Mouse (Mus musculus) bone marrow macrophage, adult 2 months (primary cell): ENCODE measurements around the gene Vangl1. TPM values are rescaled to one million over a fixed set of nuclear protein-coding genes. Genes with fewer than 3 reads are reported as not detected.

Experiments used
- H3K27ac ChIP-seq: 2 replicates; pipeline ENCODE4 v1.5.1; 2012; ENCODE audit warnings: low read depth, low read length; ENCODE audit not compliant: insufficient read depth
- H3K4me1 ChIP-seq: 2 replicates; pipeline ENCODE4 v1.6.1; 2012; ENCODE audit warnings: low read length; ENCODE audit not compliant: control insufficient read depth, insufficient read depth
- H3K4me3 ChIP-seq: 2 replicates; pipeline ENCODE4 v1.5.1; 2012; ENCODE audit warnings: mild to moderate bottlenecking, low read length, moderate library complexity; ENCODE audit not compliant: insufficient read depth
- CTCF ChIP-seq: IDR thresholded peaks from 2 replicates; pipeline ENCODE4 v1.5.1; 2012; ENCODE audit warnings: low read depth, mild to moderate bottlenecking, low read length, moderate library complexity
- POLR2A ChIP-seq: IDR thresholded peaks from 2 replicates; pipeline ENCODE4 v1.6.1; 2012; ENCODE audit warnings: mild to moderate bottlenecking, low read depth, low read length, borderline replicate concordance
- polyA plus RNA-seq: library from polyadenylated mRNA; stranded (reverse); fragments of >200 nt; gene quantifications from 2 replicates; pipeline ENCODE4 v1.2.4, GENCODE M21; 2012; ENCODE audit not compliant: missing spikeins, insufficient read depth, insufficient read length

Gene Vangl1
- polyA plus RNA-seq, 1 experiment, result 0.42 TPM

DNA sequence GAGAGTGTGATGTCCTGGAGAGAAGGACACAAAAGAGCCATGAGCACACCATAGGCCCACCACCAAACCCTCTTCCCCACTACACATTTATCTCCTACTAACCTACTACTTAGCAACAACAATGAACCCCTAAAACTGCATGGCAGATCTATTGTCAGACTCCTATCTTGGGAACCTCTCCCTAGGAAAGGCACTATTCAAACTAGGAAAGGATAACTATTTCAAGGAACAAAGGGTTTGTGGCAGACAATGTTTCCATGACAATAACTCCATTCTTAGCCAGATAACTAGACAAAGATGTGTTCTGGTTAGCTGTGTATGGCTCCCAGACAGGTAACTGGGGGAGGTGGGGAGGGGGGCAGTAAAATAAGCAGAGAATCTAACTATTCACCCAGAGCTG is 13.9 kb downstream of the Vangl1 start:
- Histone ChIP-seq H3K4me3 (no peak overlapping the region), H3K4me1 (no peaks in the 10 kb centered on the region), H3K27ac (no peak overlapping the region)
- TF ChIP-seq CTCF, result no peak
- TF ChIP-seq POLR2A, result no peak

GRCm38 (mm10) chr3:102190015-102190414 is 14.5 kb downstream of the Vangl1 start:
- H3K27ac ChIP-seq, result no peak overlapping the region
- TF ChIP-seq POLR2A, result no peak
- no peak for TF ChIP-seq CTCF
- H3K4me3 ChIP-seq, result no peak overlapping the region
- H3K4me1 ChIP-seq, result no peaks in the 10 kb centered on the region

DNA sequence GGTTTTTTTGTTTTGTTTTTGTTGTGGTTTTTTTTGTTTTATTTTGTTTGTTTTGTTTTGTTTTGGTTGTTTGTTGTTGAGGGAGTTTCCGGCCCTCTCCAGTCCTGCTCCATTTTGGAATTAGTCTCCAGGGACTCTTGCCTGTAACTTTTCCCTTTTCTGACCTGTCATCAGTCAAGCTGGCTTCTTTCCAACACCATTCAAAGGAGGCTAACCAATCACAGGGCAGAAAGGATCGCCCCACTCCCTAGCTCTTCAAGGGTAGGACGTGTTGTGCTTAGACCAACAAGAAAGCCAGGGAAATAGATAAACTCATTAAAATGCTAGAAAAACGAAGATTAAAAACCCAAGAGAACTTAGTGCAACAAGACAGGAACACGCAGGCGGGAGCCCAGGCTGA is 15.5 kb downstream of the Vangl1 start:
- Histone ChIP-seq H3K27ac (no peak overlapping the region), H3K4me3 (no peak overlapping the region), H3K4me1 (no peaks in the 10 kb centered on the region)
- TF ChIP-seq CTCF (no peak), POLR2A (no peak)

GRCm38 (mm10) chr3:102187401-102187800 is 17.1 kb downstream of the Vangl1 start:
- no peaks in the 10 kb centered on the region for H3K4me1 ChIP-seq
- no peak overlapping the region for H3K4me3 ChIP-seq
- no peak for TF ChIP-seq CTCF
- TF ChIP-seq POLR2A, result no peak
- H3K27ac ChIP-seq, result no peak overlapping the region

GRCm38 (mm10) chr3:102184721-102185120 is 19.8 kb downstream of the Vangl1 start:
- H3K27ac ChIP-seq, result no peak overlapping the region

DNA sequence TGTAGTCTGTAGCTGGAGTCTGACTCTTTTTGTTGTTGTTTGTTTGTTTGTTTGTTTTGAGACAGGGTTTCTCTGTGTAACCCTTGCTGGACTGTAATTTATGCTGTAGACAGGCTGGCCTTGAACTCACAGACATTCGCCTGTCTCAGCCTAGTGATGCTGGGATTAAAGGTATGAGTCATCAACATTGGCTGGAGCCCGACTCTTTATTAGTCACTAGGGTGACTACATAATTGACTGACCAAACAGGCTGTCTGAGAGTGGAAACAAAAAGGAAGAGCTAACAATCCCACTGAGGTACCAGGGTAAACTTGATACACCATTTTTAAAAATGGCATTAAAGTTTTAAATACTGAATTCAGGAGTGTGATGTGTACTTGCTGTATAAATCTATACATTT is 21.9 kb downstream of the Vangl1 start:
- Histone ChIP-seq H3K4me3 (no peak overlapping the region), H3K27ac (no peak overlapping the region), H3K4me1 (no peaks in the 10 kb centered on the region)
- TF ChIP-seq CTCF (no peak), POLR2A (no peak)

More at GRCm38 (mm10) chr3:102184721-102185120, 19.8 kb downstream of the Vangl1 start:
- H3K4me3 ChIP-seq, result no peak overlapping the region
- no peaks in the 10 kb centered on the region for H3K4me1 ChIP-seq
- TF ChIP-seq CTCF (no peak), POLR2A (no peak)

DNA sequence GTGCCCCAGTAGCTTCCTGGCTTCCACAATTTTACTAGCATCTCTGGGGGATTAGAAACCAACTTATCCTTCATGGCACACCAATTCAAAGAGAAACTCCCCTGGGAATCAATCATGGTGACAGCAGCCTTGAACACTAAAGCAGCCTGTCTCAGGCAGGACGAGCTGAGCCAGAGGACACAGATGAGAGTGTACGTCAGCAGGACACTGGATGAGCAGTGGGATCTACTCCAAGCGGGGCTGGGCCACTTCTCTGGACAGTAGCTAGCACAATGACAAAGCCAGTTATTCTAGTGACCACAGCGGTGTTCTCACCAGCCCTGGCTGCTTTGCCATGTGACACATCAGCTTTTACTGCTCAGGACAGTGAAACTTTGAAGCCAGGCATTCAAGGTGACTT is 23.3 kb downstream of the Vangl1 start:
- Histone ChIP-seq H3K27ac (no peak overlapping the region), H3K4me1 (no peaks in the 10 kb centered on the region), H3K4me3 (no peak overlapping the region)
- no peak for TF ChIP-seq CTCF
- no peak for TF ChIP-seq POLR2A

GRCm38 (mm10) chr3:102180746-102181145 is 23.7 kb downstream of the Vangl1 start:
- TF ChIP-seq POLR2A (no peak), CTCF (no peak)
- Histone ChIP-seq H3K4me3 (no peak overlapping the region), H3K27ac (no peak overlapping the region), H3K4me1 (no peaks in the 10 kb centered on the region)

DNA sequence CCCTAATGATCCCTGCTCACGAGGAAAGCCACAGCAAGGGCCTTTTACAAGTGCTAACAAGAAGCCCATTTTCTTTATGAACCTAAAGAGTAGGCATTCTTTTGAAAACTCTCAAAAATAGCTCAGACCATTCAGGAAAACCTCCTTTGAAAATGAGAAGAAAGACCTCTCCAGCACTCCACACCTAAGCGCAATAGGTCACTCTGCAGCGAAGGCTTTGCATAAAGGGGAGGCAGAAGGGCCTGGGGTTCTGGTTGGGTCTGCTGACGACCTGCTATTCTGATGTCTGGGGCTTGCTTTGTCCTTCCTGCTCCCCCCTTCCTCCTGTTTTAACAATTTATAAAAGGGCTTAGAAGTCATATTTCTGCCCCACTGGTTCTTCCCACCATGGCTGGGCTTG is 24.6 kb downstream of the Vangl1 start:
- H3K4me3 ChIP-seq, result no peak overlapping the region
- TF ChIP-seq CTCF (no peak), POLR2A (no peak)
- no peaks in the 10 kb centered on the region for H3K4me1 ChIP-seq
- no peak overlapping the region for H3K27ac ChIP-seq

DNA sequence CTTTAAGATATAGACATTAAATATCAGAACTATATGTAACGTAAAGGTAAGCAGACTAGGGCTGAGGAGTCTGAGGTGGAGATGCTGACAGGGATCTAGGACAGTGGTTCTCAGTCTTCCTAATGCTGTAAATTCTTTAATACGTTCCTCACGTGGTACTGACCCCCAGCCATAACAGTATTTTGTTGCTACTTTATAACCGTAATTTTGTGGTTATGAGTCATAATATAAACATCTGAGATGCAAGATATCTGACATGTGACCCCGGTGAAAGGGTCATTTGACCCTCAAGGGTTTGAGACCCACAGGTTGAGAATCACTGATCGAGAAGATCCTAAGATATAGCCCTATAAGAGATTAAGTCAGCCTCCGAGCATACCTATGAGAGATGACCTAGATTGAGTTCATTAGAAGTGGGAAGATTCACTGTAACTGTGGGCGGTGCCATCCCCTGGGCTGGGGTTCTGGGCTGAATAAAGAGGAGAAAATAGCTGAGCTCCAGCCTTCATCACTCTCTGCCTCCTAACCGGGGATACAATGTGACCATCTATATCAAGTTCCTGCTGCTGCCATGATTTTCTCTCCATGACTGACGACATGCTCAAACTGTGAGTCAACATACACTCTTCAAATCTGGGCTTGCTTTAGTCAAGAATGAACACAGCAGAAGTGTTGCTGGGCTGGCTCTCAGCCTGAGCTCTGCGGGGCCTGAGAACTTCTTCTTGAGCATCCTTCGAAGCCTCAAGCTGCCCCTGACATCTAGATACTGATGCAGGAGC is 26.5 kb downstream of the Vangl1 start:
- Histone ChIP-seq H3K27ac (no peak overlapping the region), H3K4me1 (no peaks in the 10 kb centered on the region), H3K4me3 (no peak overlapping the region)
- no peak for TF ChIP-seq CTCF
- TF ChIP-seq POLR2A, result no peak

DNA sequence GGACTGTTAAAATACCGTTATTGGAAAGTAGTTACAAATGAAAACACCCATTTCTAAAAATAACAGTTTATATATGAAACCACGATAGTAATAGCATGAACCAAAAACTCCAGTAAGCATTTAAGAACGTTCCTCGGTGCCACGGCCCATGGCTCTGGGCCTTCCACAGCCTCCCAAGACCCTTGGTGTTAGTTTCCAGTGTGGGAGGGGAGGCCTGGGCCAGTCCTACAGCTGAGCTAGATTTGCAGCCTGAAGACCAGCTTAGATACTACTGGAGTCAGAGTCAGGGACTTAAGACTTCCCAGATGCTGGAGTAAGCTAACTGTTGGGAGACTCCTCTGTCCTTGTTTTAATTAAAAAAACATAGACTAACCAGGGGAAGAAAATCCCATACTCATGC is 28.4 kb downstream of the Vangl1 start:
- Histone ChIP-seq H3K27ac (no peak overlapping the region), H3K4me1 (no peaks in the 10 kb centered on the region), H3K4me3 (no peak overlapping the region)
- TF ChIP-seq POLR2A, result no peak
- no peak for TF ChIP-seq CTCF

DNA sequence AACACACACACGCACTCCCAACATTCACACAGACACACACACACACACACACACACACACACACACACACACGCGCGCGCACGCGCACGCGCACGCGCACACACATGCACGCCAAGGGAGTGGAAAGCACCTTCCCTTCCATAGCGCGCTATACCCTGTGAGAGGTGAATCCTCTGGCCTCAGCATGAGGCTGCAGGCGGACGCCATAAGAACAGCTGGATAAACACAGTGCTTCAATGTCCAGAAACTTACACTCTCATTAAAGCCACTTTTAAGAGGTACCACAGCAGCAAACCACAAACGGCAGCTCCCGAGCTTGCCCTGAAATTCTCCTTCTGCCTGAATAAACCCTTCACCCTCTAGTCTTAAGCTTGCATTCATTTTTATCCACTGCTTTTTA is 28.8 kb downstream of the Vangl1 start:
- TF ChIP-seq POLR2A, result no peak
- TF ChIP-seq CTCF, result no peak
- Histone ChIP-seq H3K27ac (no peak overlapping the region), H3K4me3 (no peak overlapping the region), H3K4me1 (no peaks in the 10 kb centered on the region)
